Mouse (Mus musculus) gastrocnemius, postnatal 36 days (tissue): Measurements from ENCODE around the gene Gnl1. TPM values are rescaled to one million over a fixed set of nuclear protein-coding genes. Genes with fewer than 3 reads are reported as not detected.
A peak's percentile ranks its signal among the peaks of the same experiment; 100 is the strongest.
"Not testable (repeated sequence)": the region's sequence is repeated elsewhere in the genome, so short reads cannot be mapped to it uniquely, and the experiment has no call there.

Experiments
- DNase-seq, 2 experiments: peaks; one replicate each; pipeline ENCODE4 v3.0.0; 2022
- intact Hi-C: fragments of 180-260 bp; cut with DNase I; formaldehyde crosslinking; loops from one replicate; pipeline ENCODE4 v1.15.1; 2025
- total RNA-seq, 2 experiments: library from RNA; stranded (reverse); gene quantifications; 2 replicates each; pipeline ENCODE4 v1.2.3; 2021

Gnl1 gene
- total RNA-seq, 2 experiments from 2014 or later, result 16.6 to 18.7 TPM

DNA sequence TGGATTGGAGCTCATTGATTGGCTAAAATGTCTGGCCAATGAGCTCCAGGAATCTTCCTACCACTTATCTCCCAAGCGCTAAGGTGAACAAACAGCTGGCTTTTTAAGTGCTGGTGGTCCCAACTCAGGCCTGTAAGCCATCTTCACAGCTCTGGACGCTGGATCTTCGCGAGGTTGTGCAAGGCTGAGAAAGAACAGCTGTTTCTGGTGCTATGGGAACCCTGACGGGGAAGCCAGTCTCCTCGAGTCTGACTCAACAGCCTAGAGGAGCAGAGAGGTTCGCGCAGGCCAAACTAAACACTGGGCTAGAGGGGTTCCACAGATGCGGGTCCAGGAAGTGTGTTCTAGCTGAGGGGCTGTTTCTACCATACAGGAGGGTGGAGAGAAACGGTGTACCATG is 12.1 kb downstream of the Gnl1 start:
- intact Hi-C loops, result loop anchor here (2.0 kb wide), 1 partner anchor 53 kb away; no protein-coding TSS in a partner anchor
- DNase-seq, result no peak

DNA sequence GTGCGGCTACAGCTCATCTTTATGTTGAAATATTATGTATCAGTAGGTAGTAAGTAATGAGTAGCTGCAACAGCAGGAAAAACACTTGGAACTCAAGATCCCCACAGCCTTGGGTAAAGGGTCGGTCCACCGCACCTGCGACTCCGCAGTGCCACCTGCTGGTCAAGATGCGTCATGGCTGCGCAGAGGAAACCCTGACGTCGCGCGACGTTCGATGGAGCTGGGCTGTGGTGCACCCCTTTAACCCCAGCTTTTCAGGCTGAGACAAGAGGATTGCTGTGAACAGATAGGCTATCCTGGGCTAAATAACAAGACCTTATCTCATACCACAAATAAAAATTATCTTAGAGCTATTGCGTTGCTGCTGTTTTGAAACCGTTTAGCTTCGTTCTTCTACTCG is 14.0 kb downstream of the Gnl1 start:
- intact Hi-C loops, result loop anchor here (2.0 kb wide), 1 partner anchor 55 kb away; no protein-coding TSS in a partner anchor
- peak; percentile 64 to 68 for DNase-seq

DNA sequence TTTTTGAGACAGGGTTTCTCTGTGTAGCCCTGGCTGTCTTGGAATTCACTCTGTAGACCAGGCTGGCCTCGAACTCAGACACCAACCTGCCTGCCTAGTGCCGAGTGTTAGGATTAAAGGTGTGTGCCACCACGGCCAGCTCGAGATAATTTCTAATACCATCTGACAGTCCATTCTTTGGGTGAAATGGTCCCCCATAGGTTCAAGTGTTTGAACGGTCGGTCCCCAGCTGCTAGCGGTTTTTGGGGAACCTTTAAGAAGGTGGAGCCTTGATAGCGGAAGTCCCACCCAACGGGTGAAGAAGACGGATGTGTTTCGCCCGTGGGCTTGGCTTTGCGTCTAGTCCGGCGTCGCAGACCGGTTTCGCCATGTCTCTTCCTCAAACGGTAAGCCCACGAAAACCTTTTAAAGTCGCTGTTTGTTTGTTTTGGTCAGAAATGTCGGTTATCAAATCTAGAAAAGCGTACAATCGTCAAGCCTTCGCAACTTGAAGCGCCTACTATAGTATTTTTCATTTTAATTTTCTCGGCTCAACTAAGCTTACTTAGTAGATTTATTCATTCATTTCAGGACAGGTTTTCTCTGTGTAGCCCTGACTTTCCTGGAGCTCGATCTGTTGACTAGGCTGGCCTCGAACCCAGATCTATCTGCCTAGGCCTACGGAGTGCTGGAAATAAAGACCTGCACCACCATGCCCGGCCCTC is 14.7 kb downstream of the Gnl1 start:
- peak; percentile 63 to 74 for DNase-seq
- intact Hi-C loops, result no loop called here

DNA sequence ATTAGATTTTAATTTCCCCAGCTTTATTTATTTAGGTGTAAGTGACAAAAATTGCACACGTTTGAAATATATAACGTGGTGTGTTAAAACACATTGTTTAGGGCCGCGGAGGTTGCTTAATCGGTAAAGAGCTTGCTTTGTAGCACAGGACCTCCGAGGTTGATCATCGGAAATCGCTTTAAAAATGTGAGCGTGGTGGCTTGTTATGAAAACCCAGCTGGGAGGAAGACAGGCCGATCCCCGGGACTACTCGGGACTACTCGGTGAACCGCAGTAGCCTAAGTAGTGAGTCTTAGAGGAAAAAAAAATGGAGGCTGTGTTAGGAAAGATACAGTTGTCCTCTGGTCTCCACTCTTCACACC is 15.2 kb downstream of the Gnl1 start:
- intact Hi-C loops, result loop anchor here (5.0 kb wide), 1 partner anchor 122 kb away; no protein-coding TSS in a partner anchor
- DNase-seq, result no peak

DNA sequence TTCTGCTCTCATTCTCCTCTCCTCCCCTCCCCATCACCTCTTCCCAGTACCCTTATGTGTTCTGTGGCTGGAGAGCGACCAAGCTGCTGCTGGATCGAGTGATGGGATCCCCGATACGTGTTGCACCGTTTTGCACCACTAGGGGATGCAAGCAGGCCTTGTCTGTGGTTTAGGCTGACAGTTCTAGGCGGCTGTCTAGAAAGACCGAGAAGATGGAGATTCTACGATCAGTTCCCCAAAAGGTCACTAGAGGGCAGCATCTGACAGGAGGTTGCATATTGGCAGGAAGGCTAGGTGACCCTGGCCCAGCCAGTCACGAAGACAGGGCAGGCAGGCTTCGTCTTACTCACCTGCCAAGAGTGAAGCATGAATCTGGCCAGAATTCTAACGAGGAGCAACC is 17.3 kb downstream of the Gnl1 start:
- DNase-seq, result peak; percentile 84 to 94
- intact Hi-C loops, result loop anchor here (1.0 to 5.0 kb wide), 2 partner anchors 40 to 120 kb away; no protein-coding TSS in a partner anchor

DNA sequence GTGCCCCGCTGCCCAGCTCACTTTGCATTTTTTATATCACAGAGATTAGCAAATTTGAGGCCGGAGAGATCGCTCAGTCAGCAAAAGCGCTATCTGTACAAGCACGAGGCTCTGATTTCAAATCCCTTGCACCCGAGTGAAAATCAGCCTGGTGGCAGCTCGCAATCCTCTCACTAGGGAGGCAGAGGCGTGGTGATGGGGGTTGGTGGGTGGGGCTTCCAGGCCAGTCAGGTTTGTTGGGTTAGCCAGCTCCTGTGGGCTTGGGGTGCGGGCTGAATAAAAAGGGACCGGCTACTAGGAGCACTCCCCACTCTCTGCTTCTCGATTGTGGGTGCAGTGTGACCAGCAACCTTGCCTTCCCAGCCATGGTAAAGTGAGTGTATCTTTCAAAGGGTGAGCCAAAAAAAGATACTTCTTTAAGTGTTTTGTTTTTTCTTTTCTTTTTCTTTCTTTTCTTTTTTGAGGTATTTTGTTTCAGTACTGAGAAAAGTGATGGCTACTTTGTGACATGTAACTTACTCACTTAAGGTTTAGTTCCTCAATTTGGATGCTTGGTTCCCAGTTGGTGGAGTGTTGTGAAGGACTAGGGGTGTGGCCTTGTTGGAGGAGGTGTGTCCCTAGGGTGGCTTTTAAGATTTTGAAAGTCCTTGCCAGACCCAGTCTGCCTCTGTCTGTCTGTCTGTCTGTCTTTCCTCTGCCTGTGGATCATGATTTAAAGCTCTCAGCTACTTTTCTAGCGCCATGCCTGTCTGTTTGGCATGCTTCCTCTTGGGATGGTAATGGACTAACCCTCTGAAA is 18.3 kb downstream of the Gnl1 start:
- no peak for DNase-seq
- intact Hi-C loops, result loop anchor here (1.0 to 5.0 kb wide), 2 partner anchors 39 to 119 kb away; no protein-coding TSS in a partner anchor

DNA sequence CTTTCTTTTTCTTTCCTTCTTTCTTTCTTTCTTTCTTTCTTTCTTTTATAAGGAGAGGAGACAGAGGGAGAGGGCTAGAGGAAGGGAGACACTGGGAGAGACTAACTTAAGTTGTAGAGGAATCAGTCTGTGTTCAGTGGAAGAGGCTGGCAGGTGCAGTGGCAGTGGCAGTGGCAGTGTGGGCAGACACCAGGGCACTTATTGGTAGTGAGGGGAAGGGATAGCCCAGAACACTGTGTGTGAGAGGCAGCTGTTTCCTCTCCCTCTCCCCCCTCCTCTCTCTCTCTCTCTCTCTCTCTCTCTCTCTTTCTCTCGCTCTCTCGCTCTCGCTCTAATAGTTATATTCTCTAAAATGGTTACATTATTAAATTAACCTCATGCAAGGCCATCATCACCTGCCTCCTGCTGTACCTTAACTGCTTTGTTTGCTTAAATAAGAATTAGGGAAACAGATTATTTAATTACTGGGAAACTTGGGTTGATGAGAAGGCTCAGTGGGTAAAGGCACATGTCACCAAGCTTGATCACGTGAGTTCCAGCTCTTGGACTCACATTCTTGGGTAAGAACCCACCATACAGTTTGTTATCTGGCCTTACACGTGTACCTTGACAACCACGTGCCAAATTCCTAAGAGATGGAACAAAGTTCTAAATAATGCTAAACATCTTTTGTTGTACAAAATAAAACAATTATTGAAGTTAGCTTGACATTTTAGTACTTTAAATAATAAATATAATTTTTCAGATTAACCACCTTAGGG is 19.1 kb downstream of the Gnl1 start:
- intact Hi-C loops, result loop anchor here (5.0 kb wide), 1 partner anchor 119 kb away; no protein-coding TSS in a partner anchor
- DNase-seq, result no peak

DNA sequence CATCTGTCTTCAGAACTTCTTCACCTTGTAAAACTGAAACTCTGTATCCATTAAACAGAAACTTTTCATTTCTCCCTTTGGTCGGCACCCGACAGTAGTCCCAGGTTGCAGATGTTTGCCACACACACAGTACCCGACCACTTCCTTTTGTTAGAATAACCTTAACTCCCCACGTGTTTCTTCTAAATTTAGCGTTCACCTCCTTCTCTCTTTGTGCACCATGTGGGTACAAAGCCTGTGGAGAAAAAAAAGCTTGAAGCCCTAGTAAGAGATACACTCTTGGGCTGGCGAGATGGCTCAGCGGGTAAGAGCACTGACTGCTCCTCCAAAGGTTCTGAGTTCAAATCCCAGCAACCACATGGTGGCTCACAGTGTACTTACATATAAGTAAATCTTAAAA is 19.7 kb downstream of the Gnl1 start:
- intact Hi-C loops, result loop anchor here (5.0 kb wide), 1 partner anchor 118 kb away; no protein-coding TSS in a partner anchor
- DNase-seq, result no peak

DNA sequence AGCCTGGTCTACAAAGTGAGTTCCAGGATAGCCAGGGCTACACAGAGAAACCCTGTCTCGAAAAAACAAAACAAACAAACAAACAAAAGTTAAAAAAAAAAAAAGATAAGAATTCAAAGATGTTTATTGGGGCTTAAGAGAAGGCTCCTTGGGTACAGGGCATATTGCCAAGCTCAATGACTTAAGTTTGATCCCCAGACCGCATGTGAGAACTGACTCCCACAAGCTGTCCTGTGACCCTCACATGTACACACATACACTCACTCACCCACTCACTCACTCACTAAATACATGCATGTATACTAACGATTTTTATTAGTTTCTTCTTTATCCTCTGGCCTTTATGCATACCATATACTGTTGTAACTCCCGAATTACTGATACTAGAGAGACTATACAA is 20.7 kb downstream of the Gnl1 start:
- no peak for DNase-seq
- intact Hi-C loops, result no loop called here

DNA sequence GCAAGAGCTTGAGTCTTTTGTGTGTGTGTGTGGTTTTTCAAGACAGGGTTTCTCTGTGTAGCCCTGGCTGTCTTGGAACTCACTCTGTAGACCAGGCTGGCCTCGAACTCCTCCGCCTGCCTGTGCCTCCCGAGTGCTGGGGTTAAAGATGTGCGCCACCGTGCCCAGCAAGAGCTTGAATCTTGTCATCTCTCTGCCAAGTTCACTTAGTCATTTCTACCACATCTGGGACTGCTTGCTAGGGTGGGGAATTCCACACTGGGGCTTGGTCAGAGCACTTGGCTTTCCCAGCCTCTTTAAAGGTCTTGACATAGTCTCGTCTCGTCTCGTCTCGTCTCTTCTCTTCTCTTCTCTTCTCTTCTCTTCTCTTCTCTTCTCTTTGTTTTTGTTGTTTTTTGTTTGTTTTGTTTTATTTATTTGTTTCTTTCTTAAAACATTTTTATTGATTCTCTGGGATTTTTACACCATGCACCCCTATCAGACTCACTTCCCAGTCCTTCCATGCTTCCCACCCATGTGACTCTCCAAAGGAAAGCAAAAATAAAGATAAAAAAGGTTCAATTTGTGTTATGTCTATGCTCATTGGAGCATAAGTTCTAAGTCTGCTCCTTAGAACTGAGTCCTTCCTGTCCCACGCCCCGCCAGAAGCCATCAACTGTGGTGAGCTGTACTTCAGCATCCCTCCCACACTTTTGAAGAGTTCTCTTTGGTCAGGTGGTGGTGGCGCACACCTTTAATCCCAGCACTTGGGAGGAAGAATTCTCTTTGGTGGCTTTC is 21.7 kb downstream of the Gnl1 start:
- intact Hi-C loops, result no loop called here
- DNase-seq, result no peak

DNA sequence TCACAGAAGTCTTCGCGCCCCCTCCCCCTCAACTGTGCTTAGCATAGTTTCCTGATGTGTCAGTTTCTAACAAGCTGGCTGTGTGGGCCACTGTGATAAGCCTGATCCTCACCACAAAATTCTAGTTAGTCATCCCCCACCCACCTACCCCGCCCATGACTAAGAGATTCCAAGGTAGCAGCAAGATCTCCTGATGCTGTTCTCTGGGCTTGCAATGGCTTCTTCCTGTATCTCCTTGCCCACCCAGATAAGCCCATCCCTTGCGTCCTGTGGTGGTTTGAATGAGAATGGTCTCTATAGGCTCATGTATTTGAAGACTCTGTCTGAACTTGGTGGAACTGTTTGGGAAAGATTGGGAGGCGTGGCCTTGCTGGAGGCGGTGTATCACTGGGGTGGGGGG is 22.3 kb downstream of the Gnl1 start:
- intact Hi-C loops, result no loop called here
- DNase-seq, result no peak

DNA sequence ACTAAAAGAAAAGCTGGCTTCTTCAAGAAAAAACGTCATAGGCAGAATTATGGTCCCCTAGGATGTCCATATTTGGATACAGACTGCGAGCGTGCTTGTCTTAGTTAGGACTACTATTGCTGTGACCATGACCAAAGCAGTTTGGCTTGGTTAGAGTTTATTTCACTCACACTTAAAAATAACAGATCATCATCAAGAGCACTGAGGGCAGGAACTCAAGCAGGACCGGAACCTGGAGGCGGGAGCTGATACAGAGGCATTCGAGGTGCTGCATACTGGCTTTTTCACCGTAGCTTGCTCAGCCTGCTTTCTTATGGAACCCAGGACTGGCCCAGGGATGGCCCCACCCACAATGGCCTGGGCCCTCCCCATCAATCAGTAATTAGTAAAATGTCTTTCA is 23.7 kb downstream of the Gnl1 start:
- no peak for DNase-seq
- intact Hi-C loops, result no loop called here

DNA sequence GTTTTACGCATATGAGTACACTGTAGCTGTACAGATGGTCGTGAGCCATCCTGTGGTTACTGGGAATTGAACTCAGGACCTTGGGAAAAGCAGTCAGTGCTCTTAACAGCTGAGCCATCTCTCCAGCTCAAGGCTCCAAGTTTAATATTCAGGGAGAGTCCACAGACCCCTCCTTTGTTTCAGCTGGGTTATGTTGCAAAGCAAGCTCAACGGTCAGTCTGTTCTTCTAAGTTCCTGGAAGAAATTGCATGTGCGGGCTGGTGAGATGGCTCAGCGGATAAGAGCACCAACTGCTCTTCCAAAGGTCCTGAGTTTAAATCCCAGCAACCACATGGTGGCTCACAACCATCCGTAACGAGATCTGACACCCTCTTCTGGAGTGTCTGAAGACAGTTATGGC is 24.8 kb downstream of the Gnl1 start:
- intact Hi-C loops, result not testable (repeated sequence)

DNA sequence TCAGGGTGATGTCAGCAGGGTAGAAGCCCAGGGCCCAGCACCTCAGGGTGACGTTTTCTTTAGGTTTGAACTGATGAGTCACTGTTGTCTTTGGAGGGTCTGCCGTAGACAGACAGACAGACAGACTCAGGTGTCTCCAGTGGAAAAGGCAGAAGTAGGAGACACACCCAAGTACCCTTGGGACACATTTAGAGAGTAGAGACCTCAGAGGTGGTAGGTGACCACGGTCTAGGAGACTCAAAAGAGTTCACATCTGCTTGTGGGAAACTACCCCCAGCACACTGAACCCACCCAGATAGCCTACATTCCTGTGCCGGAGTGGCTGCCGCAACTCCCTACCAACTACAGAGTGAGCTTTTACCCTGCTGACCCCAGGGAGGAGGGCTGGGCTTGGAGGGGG is 35.3 kb downstream of the Gnl1 start:
- intact Hi-C loops, result no loop called here
- DNase-seq, result no peak

More for the DNA sequence above, 24.8 kb downstream of the Gnl1 start:
- not testable (repeated sequence) for DNase-seq

DNA sequence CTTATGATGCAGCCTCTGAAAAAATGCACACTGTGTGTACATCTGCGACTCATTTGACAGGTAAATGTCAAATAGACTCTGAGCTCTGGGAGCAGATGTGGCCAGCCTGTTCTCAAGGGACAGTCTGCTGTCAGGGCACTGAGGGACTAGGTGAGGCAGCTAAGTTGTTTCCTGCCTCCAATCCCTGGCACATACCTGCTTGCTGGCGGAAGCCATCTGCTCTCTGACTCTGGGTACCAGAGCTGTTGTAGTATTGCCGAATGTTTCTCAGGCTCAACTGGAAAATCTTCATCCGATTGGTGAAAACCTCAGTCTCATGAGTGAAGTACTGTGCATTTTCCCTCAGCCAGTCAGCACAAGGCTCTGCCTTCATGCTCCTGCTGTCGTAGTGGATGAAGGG is 37.4 kb downstream of the Gnl1 start:
- intact Hi-C loops, result no loop called here
- DNase-seq, result no peak

DNA sequence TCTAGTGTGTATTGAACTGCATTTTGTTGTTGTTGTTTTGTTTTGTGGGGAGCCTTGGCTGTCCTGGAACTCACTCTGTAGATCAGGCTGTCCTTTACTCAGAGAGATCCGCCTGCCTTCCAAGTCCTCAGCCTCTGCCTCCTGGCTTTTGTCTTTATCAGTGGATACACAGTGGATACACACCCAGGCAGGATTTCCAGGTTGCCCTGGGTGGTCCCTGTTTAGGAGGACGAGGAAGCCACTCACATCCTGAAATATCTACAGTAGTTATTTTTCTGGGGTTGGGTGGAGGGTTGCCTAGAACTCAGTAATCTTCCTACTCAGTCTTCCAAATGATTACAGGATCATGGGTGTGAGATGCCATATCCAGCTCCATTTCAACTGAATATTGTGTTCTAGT is 39.3 kb downstream of the Gnl1 start:
- intact Hi-C loops, result loop anchor here (1.0 kb wide), 1 partner anchor 10 kb away; no protein-coding TSS in a partner anchor
- DNase-seq, result no peak

DNA sequence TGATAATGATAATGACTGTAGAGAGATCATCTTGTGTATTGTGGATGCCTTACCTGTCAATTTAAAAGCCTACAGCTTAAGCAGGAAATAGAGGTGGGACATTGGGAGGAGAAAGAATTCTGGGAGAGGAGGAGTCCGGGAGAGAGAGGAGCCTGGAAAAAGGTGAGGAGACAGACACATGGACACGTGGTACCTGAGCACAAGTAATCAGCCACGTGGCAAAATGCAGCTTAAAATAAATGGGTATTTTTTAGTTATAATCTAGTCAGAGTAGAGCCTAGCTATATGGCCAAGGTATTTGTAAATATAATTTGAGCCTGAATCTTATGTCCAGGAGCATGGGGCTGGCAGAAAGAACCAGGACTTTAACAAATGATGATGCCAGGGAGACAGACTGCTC is 39.9 kb downstream of the Gnl1 start:
- intact Hi-C loops, result loop anchor here (1.0 kb wide), 1 partner anchor 10 kb away; no protein-coding TSS in a partner anchor
- DNase-seq, result no peak

DNA sequence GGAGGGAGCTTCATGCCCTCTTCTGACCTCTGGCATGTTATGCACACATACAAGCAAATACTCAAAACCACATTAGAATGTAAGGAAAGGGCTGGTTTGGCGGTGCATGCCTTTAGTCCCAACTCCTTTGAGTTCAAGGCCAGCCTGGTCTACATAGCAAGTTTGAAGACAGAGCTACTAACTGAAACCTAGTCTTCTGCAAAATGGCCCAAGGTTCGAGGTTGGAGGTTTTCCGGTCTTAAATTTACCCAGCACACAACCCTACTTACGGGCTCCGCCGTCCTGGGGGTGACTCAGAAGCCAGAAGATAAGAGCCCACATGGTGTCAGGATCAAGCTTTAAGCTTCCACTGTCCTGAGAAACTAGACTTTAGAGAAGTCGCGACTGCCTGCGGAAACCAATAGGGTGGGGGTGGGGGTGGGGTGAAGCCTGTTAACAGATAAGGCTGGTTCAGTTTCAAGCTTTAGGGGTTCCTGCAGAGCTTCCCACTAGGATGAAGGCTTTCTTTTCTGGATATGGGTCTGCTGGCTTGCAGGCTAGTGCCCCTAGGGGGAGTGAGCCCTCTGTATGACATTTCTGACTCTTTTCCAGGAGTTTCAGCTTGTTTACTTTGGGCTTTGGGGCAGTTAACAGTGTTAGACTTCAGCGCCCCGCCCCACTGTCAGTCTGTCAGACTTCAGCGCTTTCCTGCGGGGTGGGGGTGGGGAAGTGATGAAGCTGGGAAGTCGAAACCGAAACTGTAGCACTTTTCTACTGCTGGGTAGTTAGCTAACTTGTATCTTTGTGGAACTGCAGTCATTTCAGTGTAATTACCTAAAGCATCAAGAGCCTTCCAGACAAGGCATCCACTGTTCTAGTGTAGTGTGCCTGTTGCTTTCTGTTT is 40.8 kb downstream of the Gnl1 start, which contains the start of gene H2-T24:
TSS of gene H2-T24 (minus strand) at position 370 of the 883 bp plus-strand sequence.
- peak in 1 of 2 experiments; percentile 71 for DNase-seq
- intact Hi-C loops, result no loop called here

DNA sequence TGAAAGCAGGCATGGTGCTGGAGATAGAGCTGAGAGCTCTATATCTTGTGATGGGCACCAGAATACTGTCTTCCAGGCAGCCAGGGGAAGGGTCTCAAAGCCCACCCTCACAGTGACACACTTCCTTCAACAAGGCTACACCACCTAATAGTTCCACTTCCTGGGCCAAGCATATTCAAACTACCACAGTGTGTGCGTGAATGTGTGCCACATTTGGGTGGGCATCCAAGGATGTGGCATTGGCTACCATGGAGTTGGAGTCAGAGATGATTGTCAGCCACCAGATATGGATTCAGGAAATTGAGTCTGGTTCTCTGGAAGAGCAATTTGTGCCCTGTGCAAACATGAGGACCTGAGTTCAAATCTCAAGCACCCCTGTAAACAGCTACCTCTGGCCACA is 41.7 kb downstream of the Gnl1 start:
- no peak for DNase-seq
- intact Hi-C loops, result no loop called here
